Mouse (Mus musculus): ENCODE results near the gene Nol9.

The Nol9 gene

DNA sequence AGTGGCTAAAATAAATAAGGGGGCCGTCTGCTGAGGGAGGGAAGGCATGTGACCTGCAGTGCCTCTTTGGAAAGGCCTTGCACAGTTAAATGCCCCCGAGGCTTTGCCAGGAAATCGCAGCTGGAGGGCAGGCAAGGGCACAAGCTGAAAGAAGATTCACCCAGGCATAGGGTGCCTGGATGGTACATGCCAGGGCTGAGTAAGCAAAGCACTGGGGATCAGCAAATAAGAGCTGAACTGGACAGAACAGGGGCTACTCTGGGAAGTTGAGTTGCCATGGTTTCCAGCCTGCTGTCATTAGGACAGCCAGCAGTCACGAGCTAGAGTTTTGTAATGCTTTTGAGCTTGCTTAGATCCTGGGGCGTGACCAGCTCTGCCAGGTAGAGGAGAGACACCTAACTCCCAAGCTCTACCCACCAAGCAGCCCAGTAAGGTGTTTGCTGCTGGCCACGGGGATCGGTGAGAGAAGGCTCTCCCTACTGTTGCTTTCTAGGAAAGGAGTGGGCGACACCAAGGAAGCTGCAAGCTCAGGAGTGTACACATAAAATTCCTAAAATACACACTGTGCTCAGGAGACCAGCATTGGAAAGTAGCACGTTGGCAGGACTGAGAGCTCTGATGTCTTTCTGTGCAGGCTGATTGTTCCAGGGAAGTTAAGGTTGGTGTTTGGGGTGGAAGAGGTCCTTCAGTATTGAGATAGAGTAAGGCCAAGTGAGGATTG is 23.4 kb downstream of the Nol9 start:
- DNase-seq (ENCODE audit: low spot score) = no peak

DNA sequence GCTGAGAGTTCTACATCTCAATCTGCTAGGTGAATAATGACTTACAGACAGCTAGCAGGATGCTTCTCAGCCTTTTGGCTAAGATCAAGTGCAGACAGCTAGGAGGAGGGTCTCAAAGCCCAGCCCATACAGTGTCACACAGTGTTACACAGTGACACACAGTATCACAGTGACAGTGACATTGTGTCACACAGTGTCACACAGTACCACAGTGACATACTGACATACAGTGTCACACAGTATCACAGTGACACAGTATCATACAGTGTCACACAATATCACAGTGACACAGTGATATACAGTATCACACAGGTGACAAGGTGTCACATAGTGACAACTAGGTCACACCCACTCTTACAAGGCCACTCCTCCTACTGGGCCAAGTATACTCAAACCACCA is 28.2 kb downstream of the Nol9 start:
- DNase-seq (ENCODE audit: low spot score) = no peak

DNA sequence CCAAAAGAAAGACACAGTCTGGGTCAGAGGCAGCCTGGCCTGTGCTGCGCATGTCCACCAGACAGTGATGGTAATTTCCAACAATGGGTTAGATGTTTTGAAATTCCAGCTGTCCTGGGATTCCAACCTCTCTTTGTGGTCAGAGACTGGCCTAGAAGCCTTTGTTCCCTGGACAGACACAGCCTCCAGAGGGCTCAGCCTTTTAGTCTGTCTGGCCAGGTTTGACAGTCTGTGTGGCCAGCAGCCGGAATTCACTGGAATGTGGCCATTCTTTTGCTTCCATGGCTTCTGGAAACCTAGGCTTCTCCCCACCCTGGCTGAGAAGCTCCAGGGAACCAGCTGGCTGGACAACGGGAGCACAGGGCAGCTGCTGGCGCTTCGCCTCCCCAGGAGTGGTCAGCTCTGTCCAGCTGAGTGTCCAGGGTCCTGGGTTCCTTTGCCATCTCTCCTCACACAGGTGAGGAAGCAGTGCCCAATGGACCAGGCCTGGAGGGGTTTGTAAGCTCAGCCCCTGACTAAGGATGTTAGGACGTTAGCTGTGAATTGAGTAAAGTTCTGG is 29.1 kb downstream of the Nol9 start:
- DNase-seq (ENCODE audit: low spot score) = no peak

DNA sequence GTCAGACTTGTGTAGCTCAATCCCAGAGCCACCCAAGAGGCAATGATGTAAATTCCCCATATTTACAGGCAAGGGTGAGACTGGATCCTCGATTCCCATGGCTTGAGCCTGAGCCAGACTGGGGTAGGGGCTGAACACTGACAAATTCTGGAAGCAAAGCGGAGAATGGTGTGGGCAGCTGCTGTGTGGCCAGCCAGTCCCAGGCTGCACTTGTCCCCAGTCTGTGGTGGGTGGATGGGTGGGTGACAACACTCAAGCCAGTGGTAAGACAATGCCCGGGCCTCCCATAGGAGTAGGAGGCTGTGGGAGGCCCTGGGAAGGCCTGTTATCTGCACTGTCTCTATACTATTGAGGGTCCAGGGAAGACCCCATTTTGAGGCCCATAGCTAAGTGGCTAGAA is 30.1 kb downstream of the Nol9 start:
- DNase-seq (ENCODE audit: low spot score) = no peak

DNA sequence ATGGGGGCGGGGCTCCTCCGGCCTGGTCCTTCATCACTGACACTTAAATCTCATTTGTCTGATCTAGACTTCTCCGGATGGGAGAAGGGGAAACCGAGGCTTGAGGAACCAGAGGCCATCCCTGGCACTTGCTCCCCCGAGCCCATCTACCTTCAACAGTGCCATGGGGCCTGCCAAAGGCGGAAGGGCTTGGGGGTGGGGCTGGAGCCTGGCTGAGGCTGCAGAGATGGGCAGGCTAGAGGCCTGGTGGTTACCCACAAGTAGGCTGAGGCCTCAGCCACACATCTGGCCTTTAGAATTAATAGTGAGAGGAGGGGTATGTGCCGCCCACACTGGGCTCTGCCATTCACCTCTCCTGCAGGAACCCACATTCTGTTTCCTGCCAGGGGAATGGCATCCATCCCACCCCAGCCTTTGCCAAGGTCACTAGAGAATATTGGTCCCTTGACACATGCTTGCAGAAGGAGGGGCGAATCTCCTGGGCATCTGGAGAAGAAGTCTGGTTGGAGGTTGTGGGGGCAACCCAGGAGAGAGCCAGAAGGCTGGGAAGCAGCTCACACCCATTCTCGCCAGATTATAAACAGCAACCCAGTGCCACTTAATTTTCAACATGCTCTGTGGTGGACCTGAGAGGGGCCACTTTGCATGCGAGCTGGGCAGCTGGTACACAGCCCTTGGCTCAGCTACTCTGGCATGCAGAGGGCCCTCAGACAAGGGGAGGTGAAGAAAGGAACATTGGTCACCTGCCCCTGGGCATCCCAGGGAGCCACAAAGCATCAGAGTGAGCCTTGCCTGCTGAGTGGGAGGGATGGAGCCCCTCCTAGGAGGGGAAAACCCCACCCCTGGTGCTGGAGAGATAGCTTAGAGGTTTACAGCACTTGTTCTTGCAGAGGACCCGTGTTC is 31.6 kb downstream of the Nol9 start:
- DNase-seq (ENCODE audit: low spot score) = no peak

DNA sequence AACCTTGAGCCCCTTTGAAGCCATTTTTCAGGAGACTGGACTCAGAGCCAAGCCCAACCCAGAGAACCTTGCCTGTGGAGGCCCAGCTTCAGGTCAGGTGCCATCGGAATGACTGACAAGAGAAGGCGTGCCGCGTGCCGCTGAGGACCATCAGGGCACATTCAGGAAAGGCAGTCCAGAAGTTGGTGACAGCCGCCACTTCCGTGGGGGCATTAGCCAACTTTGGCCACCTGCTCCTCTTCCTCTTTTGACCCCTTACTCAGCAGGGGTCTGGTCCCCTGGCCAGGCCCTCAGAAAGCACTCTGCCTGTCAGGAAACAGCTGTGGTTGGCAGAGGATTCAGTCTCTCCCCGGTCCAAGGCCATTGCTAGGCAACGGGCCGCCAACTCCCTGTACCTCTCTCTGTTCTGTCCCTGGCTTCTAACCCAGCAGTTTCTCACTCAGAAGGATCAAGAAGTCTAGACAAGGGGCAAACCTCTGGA is 33.0 kb downstream of the Nol9 start, which contains the start of gene Plekhg5:
Plekhg5 (plus strand) TSS at position 378 of the 481 bp plus-strand sequence.
- no peak for DNase-seq (ENCODE audit: low spot score)

DNA sequence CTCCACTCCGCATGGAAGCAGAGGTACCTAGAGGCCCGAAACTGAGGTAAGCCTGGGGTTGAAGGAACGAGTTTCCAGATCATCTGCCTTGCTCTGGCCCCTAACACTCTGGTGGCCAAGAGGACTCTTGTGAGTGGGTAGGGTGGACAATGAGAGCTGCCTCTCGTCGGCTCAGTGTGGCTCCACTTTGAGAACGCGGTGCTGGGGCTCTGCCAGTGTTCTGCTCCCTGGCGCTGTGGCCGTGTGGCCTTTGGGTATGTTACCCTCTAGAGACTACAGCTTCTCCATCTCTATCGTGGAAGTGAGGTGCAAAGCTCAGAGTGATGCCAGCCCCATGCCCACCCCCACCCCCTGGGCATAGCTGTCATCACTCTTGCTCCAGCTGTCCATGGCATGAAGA is 33.5 kb downstream of the Nol9 start:
- no peak for DNase-seq (ENCODE audit: low spot score)

DNA sequence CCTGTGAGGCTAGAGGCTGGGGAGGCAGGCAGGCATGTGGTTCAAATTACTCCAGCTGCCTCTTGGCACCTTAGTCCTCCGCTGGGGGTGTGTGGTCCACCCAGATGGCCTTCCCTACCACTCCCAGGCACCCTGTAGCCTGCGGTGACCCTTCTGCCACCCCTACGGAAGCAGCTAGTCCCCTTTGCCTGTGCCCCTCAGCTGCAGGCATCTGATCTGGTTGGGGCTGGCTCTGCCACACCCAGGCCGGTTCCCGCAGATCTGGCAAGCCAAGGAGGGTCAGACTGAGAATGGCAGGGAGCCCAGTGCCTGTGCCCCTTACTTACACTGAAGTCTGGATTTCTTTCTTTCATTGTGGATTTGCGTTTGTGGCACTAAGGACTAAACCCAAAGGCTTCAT is 34.6 kb downstream of the Nol9 start:
- no peak for DNase-seq (ENCODE audit: low spot score)

DNA sequence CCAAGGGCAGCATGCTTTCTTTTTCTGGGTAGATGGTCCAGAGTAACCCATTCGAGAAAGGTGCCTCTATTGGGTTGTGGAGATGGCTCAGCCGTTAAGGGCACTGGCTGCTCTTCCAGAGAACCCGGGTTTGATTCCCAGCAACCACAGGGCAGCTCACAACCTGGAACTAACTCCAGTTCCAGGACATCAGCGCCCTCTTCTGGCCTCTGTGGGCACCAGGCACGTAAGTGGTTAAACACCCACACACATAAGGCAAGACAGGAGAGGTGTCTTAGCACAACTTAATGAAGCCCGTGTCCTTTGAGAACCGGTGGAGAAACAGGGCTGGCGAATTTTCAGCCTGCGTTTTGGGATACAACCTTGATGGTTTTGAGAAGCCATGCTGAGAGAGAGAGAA is 35.4 kb downstream of the Nol9 start:
- no peak for DNase-seq (ENCODE audit: low spot score)

DNA sequence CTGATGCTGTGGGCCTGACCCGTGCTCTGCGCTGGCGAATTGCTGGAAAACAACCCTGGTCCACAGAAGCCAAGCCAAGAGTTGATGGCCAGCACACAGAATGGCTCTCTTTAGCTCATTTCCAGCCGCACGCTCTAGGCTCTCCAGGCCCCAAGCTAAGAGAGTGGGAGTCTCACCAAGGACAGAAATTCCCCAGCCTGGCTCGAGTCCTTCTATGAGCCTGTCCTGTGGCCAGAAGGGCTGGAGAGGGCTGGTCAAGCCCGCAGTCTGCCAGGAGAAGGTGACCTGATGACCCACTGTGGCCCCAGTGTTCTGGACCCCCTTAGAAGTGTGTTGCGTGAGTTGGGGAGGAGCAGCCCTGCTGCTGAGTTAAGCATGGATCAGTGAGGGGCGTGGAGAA is 38.1 kb downstream of the Nol9 start:
- no peak for DNase-seq (ENCODE audit: low spot score)

DNA sequence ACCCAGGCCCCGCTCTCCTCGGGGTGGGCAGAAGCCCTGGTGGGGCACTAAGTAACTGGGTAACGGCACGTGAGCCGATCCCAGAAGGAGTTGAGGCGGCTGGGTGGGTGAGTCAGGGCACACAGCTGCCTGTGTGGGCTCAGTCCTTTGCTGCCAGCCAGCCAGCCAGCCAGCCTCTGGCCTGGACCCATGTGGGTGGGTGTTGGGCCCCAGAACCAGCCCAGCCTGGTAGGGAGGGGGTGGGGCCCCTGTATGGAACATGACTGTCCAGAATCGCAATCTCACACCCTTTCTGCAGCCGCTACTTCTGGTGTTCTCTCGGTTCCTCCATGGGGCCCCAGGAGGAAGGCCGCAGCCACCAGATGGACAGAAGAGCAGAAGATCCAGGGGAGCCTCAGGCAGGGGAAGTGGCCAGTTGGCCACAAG is 39.0 kb downstream of the Nol9 start:
- DNase-seq (ENCODE audit: low spot score) = no peak

DNA sequence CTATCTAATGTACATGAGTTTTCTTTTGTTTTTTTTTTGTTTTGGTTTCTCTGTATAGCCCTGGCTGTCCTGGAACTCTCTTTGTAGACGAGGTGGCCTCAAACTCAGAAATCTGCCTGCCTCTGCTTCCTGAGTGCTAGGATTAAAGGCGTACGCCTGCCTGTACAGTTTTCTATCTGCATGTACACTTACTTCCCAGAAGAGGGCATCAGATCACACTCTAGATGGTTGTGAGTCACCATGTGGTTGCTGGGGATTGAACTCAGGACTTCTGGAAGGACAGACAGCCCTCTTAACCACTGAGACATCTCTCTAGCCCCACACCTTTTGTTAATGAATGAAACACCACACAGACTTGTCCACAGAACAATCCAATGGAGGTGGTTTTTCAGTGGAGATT is 40.1 kb downstream of the Nol9 start:
- no peak for DNase-seq (ENCODE audit: low spot score)

DNA sequence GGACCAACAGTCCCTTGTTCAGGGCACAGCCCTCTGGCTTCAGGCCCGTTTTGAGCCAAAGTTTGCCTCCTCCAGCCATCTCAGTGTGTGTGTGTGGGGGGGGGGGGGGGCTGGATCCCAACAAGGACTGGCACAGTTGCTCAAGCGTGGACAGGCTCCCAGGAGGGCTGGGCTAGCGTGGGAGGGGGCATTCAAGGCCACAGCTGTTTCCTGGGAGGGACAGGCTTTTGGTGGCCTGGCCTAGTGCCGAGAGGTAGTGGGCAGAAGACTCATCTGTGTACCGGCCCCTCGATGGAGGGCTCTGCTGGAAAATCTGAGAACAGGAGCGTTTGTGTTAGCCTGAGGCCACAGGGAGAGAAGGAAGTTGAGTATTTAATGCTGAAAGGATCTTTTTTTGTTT is 40.8 kb downstream of the Nol9 start:
- no peak for DNase-seq (ENCODE audit: low spot score)

DNA sequence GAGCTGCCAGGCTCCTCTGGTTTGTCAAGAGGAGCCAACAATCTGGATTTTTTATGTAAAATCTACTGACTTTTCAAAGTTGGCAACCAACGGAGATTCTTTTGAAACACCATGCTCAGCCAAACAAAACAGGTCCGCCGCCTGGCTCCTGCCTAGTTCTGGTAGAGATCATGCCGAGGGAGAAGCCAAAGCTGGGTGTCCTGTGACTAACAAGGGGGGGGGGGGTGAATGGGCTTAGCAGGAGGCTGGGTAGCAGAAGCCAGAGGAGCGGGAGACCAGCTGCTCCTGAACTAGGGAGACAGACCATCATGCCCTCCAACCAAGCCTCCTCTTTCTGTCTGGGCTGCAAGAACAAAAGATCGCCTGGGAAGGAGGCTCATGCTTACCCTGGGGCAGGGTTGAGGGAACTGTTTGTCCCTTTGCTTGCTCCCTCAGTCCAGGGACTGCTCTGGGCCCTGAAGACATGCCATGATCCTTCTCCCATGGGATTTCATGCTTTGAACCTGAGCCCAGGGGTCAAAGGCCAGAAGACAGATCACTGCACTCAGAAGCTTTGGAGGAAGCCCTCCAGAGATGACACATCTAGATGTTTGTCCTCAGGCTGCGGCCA is 44.6 kb downstream of the Nol9 start:
- no peak for DNase-seq (ENCODE audit: low spot score)

DNA sequence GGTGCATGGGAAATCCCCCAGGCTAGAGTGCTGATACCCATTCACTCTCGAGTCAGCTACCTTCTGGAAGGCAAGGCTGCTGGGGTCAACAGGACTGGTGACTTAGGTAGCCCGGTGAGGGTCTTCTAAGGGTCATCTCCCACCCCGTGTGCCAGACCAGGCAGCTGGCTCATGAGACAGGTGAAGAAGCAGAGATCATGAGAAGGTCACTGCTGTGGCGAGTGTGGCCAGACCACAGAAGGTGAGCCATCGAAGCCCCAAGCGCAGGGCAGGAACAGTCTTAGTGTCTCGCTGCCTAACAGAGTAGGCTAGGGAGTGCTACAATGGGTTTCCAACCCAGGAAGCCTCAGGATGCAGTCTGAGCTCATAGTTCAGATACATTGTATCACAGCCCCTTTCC is 45.5 kb downstream of the Nol9 start:
- no peak for DNase-seq (ENCODE audit: low spot score)

DNA sequence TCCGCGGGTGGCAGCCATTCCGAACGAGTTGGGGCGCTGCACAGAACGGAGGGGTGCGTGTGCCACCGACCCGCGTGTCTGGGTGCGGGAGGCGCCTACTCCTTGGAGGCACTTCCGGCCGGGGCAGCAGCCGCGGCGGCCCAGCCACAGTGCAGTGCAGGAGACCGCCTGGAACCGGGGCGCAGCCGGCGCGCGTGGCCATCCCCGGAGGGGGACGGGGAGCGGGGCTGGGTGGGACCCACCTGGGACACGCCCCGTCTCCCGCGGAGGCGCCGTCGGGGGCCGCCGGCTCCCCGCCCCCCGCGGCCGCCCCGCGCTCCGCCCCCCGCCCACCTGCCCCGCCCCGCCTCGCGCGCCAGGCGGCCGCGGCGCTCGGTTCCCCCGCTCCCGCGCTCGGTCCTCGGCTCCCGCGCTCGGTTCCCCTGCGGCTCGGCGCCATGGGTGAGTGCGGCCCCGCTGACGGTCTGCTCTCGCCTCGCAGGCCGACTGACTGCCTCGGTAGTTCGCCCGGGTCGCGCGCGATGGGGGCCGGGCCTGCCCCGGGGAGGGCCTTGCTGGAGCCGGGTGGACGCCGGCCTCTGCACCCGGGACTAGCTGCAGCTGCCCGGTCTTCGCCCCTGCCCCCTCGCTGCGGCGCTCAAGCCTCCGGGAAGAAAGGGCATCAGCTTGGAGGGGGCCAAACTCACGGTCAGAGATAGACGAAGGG is 47.5 kb downstream of the Nol9 start:
- DNase-seq (ENCODE audit: low spot score) = no peak

DNA sequence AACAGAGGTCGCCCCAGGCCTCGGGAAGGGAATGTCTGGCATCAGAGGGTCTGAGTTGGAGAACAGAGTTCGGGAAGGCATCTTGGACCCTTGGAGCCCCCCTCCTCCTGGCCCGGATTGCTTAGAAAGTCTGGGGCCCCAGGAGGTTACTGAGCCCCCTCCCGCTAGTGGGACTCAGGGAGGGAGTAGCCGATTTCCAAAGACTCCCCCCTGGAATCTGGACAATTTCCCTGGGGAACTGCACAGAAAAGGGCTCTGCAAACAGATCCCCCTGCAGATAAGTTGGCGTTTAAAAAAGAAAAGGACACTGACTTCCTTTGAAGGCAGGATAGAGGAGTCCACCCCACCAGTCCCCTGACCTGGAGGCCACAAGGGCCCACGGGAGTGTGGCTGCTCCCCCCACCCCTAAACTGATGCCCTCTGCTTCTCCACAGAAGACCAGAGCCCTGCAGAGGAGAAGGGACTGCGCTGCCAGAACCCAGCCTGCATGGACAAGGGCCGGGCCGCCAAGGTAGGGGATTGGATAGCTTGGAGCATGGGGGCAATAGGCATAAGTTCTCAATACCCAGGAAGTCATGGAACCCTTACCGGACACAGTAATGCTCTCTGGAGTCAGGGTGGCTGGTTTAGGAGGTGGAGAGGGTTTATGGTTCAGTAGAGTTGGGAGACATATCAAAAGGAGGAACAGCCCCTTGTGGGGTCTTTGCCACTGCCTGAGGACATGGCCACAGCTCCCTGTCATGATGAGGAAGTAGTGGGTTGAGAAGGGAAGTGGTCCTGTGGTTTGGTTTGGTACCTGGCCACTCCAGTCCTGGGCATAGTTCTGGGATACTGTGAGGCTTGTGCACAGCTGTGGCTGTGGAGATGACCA is 48.3 kb downstream of the Nol9 start:
- DNase-seq (ENCODE audit: low spot score) = no peak

DNA sequence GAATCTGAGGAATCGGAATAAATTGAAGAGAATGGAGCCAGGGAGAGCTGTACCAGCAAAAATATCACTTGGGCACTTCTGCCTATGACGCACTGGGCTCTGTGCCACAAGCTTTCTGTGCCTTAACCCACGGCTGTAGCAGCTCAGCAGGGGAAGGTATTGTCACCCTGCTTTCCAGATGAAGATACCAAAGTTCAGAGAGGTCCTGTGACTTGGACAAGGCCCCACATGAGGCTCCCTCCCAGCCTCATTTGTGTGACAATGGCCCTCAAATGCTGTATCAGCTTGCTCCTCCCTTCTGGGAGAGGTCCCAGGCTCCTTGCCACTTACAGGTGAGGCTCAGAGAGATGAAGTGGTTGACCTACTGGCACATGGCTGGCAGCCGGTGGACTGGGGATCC is 49.0 kb downstream of the Nol9 start:
- DNase-seq (ENCODE audit: low spot score) = no peak

DNA sequence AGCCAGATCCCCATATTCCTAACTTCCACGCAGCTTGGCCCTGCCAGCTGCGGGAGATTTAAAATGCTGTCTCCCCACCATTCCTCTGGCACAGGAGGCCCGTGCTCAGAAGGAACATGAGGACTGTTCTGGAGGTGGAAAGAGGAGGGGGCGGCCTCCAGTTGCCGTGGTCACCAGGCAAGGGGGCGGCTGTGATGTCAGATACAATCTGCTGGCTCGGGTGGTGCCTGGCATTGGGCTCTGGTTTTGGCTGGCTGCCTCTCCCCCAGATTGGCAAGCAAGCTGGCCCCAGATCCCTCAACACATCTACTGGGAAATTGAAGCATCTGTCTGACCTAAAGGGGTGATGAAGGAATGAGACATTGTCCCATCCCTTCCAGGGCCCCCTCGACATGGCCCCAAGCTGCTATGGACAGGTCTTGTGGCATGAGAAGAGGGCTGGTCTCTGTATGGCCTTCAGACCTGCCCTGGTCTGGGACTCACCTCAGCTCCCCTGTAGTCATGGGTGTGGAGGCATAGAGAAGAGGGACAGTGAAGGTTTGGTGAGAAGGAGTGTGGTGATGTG is 49.5 kb downstream of the Nol9 start:
- DNase-seq (ENCODE audit: low spot score) = no peak

DNA sequence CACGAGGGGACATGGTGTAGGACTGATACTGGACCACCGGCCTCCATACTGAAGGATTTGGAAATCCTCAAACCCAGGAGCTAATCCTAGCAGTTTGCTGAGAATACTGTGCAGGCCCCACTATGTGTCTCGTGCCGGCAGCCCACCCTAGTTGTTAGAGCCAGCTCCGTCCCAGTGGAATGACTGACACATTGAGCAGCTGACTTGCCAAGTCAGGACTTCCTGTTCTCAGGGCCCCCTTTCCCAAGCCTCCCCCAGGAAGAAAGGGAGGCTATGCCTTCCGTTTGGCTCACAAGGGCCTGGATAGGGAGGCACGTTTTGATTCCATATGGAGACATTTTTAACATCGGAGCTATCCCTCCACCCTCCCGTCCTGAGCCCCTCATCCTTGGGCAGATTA is 51.1 kb downstream of the Nol9 start:
- DNase-seq (ENCODE audit: low spot score) = no peak
